Mouse (Mus musculus) urinary bladder, postnatal 10 days (tissue): ENCODE measurements around the gene Rtkn2.

ENCODE experiments used
- DNase-seq: peaks from one replicate; pipeline ENCODE4 v3.0.0; 2022; ENCODE audit warnings: low spot score

The Rtkn2 gene

GRCm38 (mm10) chr10:68040394-68040793 lies 61.0 kb downstream of the Rtkn2 start:
- DNase-seq = no peak

- no peak for DNase-seq
Measured at GRCm38 (mm10) chr10:68043973-68044372, 64.6 kb downstream of the Rtkn2 start.

DNA sequence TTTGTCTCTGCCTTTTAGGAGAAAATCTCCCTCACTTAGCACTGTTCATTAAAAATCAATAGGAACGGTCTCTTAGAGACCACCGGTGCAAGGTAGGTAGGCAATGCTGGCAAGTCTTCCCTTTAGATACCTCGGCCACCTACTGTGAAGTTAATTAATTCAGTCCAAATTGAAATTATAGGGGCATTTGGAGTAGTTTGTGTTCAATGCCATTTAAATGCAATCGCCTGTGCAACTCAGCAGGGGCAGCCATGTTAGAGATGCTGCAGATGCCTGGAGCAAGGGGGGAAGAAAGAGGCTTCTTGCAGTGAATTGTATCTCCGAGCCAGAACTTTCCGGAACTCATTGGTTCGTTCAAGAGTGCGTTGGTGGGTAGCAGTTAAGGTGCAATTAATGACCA lies 65.5 kb downstream of the Rtkn2 start:
- no peak for DNase-seq

DNA sequence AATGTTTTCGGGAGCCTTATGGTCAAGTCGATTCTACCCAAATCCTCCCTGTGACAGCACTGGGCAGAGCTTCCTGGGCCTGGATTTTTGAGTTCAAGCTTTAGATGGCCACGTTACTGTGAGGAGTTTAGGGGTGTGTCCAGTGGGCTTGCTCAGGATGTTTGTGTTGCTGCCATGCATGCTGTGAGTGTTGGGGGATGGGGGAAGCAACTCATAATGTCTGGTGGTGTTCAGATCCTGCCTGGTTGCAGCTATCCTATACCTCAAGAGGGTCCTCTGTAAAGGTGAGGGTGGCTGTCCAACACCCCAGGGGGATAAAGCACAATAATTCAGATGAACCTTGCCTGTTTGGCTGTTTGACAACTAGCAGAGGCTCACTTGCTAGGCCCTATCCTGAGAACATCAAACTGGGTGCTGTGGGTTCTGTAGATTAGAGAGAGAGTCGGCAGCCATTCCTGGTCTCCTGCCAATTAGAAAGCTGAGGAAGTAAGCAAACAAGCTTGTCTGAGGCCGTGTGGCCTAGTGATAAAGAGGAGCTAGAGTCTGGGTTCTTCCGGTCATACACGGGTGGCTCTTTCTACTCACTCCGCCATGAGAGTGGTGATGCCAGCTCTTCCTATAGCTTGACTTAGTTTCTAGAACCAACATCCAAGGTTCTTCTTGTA lies 69.4 kb downstream of the Rtkn2 start:
- DNase-seq = no peak

- DNase-seq = no peak
Measured at GRCm38 (mm10) chr10:68050882-68051281, 71.5 kb downstream of the Rtkn2 start.

DNA sequence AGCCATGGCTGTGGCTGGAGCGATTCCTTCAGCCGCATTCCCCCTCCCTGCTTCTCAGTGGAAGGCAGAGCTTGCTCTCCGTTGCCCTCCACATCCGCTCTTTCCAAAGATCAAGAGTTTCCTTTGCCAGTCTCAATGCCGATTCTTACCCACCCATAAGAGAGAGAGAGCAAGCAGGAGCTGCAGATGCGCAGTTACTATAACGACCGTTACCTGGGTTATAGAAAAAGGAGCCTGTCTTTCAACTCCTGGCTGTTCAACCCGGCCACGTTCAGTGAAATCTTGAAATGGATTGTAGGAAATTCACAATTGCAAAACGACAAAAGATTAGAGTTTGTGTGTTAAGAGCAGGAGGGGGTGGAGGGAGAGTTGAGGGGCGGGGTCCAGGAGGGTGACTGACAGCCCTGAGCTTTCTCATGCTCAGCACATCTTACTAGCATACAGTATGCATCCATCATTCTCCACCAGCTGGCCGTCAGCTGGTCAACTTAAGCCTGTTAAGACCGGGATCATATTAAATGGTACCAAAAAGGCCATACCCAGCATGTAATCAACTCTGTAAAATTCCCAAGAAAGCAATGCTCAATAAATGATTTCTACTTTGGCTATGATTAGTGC lies 72.1 kb downstream of the Rtkn2 start:
- no peak for DNase-seq

- DNase-seq = no peak
Measured at GRCm38 (mm10) chr10:68052307-68052706, 72.9 kb downstream of the Rtkn2 start.

DNA sequence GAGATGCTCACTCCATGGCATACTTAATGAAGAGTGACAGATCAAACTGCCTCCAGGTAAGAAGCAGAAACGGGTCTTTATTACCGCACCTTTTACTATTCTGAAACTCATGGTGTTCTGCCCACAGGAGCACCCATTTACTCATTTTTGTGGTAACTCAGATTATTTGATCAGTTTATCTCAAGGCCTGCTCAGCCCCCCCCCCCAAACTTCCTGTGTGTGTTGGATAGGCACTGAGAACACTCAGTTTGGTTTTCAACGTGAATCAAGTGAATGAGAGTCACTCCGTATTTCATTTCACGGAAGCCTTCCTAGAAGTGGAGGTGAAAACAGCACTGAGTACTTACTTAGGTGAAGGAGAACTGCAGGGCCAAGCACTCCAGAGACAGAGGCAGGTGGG lies 74.8 kb downstream of the Rtkn2 start:
- DNase-seq = no peak

DNA sequence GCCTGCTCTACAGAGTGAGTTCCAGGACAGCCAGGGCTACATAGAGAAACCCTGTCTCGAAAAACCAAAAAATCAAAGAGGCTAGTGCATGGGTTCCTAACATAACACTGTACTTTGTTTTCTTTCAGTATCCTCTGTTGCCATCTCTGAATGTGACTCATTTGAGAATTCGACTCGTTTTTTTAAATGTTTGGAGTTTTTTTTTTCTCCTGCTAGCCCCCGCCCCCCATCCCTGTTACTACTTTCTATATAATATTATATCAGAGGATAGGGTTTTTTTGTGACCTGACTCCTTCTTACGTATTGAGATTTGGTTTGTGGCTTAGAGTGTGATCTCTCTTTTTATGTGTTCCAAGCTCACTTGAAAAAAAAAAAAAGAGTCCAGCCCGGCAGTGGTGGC lies 75.3 kb downstream of the Rtkn2 start:
- no peak for DNase-seq

GRCm38 (mm10) chr10:68057841-68058240 lies 78.5 kb downstream of the Rtkn2 start:
- DNase-seq = no peak

DNA sequence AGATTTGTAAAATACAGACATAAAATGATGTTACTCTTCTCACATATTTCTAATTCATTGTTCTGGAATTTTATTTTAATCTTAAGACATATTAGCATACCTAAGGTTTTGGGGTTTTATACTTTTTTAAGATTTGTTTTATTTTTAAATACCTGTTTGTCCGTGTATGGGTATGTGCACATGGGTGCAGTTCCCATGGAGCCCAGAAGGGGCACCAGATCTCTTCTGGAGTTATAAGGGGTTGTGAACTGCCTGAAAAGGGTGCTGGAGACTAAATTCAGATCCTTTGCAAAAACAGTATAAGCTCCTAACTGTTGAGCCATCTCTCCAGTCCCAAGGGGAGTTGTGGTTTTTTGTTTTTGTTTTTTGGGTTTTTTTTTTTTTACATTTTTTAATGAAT lies 79.0 kb downstream of the Rtkn2 start:
- DNase-seq = no peak

GRCm38 (mm10) chr10:68060590-68061248 lies 81.3 kb downstream of the Rtkn2 start:
- DNase-seq = no peak

- DNase-seq = no peak
Measured at GRCm38 (mm10) chr10:68061249-68061615, 81.9 kb downstream of the Rtkn2 start.

GRCm38 (mm10) chr10:68063806-68064545 lies 84.6 kb downstream of the Rtkn2 start:
- no peak for DNase-seq

GRCm38 (mm10) chr10:68064571-68064970 lies 85.2 kb downstream of the Rtkn2 start:
- no peak for DNase-seq

DNA sequence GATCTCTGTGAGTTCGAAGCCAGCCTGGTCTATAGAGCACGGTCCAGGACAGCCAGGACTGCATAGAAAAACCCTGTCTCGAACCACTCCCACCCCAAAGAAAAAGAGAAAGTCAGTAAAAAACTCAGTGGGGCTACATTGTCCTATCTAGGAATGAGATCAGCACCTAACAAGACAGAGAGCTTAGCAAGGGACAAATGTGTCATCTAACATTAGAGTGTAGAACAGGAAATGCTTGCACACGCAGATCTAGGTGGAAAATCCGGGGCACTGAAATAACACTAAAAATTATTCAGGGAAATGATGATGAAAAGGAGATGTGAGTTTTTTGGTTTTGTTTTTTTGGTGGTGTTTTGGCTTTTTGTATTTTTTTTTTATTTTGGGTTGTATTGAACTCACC lies 86.8 kb downstream of the Rtkn2 start:
- DNase-seq = no peak

GRCm38 (mm10) chr10:68067961-68068360 lies 88.6 kb downstream of the Rtkn2 start:
- no peak for DNase-seq

- DNase-seq = no peak
Measured at GRCm38 (mm10) chr10:68068426-68068825, 89.1 kb downstream of the Rtkn2 start.

DNA sequence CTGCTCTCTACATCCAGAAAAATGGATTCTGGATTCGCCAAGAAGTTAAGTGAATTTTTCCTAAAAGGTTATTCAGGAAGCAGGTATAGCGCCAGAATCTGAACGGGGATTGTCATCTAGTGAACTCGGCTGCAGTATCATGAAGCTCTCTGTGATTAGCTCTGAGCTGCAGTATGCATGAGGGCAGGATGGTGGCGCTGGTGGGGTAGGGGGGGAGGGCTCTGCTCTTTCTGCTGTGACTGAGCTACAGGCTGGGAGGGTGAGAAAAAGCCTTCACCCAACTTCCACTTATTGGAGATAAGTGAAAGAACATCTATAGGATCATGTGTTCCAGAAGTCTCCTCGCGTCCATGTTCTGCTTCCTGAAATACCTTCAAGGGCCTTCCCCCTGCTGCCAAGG lies 91.7 kb downstream of the Rtkn2 start:
- no peak for DNase-seq

GRCm38 (mm10) chr10:68072626-68073025 lies 93.3 kb downstream of the Rtkn2 start:
- no peak for DNase-seq

DNA sequence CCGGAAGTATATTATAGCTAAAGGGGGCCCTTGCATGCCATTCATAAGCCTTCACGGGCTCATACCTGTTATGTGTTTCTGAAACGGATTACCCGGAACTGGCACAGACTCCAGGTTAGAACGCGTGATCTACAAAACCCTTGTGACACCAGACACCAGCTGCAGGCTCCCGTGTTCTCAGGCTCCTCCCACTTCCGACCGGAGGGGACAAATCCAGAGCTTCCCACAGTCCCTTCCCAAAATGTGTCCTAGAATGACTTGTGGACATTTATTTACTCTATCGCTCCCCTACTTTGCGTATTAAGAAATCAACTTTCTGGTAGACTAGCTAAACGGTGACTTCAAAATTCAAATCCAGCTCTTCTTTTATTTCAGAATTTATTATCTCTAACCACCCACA lies 94.9 kb downstream of the Rtkn2 start:
- no peak for DNase-seq

DNA sequence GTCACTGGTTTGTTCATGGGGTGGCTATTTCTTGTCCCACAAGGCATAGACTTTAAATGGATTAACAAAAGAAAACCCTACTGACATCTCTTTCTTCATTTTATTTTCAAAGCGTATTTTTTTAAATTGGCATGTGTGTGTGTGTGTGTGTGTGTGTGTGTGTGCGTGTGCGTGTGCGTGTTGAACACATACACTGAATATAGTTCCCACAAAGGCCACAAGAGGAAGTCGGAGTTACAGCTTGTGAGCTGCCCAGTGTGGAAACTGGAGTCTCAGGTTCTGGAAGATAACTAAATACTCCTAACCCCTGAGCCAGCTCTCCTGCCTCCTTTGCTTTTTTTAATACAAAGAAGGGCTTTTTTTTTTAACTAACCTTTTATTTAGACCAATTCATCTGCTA lies 95.8 kb downstream of the Rtkn2 start:
- no peak for DNase-seq

GRCm38 (mm10) chr10:68078708-68079107 lies 99.3 kb downstream of the Rtkn2 start:
- no peak for DNase-seq
